Mouse (Mus musculus) embryo, embryonic 11 days (tissue): ENCODE measurements around the gene Kcnh4.
"Not testable (repeated sequence)": the region's sequence is repeated elsewhere in the genome, so short reads cannot be mapped to it uniquely, and the experiment has no call there.

Experiments
- DNase-seq: peaks from one replicate; pipeline ENCODE4 v3.0.0-alpha.2; 2015

The Kcnh4 gene

GRCm38 (mm10) chr11:100759611-100760233 lies at the start of gene Kcnh4:
TSS of gene Kcnh4 (minus strand) at chr11:100759942.
- DNase-seq: peak; percentile 59

GRCm38 (mm10) chr11:100806380-100807305 lies 46.9 kb upstream of the Kcnh4 start:
- DNase-seq: no peak

- DNase-seq: no peak
Measured at GRCm38 (mm10) chr11:100805535-100805934, 45.8 kb upstream of the Kcnh4 start.

- DNase-seq: no peak
Measured at GRCm38 (mm10) chr11:100804409-100804808, 44.7 kb upstream of the Kcnh4 start.

GRCm38 (mm10) chr11:100799426-100799825 lies 39.7 kb upstream of the Kcnh4 start:
- DNase-seq: peak; percentile 35

DNA sequence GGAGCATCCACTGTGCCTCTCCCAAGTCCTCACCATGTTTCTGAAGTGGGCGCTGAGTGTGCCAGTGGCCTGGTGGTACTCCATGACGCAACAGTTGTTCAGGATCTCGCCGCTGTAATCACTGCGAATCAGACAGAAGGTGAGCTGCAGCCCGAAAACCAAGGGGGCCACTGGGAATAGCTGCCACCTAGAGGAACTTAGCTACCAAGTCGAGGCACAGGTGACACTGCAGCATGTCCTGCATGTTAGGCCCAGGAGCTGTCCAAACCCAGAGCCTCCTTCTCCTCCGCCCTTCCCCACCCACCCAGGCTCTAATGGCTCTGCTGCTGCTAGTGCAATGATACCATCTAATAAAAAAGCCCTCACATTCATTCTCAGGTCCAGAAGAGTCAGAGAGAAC lies 36.8 kb upstream of the Kcnh4 start:
- DNase-seq: no peak

GRCm38 (mm10) chr11:100795386-100795785 lies 35.6 kb upstream of the Kcnh4 start:
- no peak for DNase-seq

GRCm38 (mm10) chr11:100791457-100792049 lies 31.8 kb upstream of the Kcnh4 start:
- no peak for DNase-seq

DNA sequence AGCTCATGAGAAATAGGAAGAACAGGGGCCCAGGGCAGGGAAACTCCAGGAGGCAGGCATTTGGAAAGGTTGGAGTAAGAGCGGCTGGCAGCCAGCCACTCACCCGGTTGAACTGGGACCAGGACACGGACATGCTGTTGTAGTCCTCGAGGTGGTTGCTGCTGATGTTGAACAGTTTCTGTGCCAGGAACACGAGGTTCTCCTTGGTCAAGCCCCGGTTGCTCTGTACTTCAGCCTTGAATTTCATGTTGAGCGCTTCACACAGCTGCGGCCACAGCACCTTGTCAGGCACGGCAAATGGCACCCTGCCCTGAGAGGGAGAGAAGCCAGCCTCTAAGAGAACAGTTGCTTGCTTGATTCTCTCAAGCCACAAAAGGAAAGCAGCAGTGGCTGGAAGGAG lies 30.9 kb upstream of the Kcnh4 start:
- DNase-seq: not testable (repeated sequence)

DNA sequence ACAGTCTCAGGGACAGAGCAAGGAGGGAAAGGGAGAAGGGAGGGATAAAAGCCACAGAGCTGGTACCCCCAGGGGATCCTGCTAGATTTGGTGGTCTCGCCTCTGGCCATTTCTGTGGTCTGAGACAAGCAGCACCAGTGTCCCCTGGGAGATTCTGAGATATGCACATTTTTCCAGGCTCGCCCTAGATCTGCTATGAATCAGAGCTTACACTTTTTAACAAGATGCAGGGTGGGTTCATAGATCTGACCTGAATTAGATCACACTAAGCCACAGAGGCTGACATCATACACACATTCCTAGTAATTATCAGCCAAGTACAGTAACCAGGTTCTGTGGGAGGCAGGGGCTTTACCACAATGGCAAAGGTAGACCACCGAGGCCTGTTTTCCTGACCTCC lies 30.0 kb upstream of the Kcnh4 start:
- DNase-seq: no peak

DNA sequence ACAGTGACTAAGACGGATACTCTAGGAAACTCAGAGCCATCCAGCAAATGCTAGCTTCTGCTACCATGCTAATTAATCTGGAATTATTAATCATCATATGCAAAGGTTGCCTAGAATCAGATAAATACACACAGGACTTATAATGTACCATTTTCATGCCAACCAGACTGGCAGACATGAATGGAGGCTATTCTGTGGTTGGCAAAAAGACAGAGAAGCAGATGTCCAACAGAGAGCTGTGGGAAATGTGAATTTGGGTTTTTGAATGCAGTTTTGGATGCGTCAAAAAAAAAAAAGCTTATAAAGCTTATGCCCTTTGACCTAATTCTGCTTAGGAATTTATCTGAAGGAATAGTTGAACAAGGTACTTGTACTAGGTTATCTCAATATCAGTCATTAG lies 26.0 kb upstream of the Kcnh4 start:
- DNase-seq: no peak

DNA sequence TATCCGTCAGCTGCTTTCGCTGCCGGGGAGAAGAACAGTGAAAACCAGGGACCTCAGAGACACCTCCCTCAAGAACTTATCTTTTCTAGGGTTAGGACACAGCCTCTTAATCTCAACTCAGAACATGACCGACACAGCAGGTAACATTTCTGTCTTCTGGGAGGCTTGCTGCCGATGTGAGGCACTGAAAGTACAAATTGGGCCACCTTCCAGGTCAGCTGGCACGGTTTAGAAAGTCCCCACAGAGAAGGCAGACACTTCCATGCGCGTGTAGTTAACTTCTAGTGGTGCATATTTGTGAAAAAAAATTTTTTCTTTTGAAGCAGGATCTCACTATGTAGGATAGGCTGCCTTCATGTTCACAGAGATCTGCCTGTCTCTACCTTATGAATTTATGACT lies 24.5 kb upstream of the Kcnh4 start:
- DNase-seq: no peak

DNA sequence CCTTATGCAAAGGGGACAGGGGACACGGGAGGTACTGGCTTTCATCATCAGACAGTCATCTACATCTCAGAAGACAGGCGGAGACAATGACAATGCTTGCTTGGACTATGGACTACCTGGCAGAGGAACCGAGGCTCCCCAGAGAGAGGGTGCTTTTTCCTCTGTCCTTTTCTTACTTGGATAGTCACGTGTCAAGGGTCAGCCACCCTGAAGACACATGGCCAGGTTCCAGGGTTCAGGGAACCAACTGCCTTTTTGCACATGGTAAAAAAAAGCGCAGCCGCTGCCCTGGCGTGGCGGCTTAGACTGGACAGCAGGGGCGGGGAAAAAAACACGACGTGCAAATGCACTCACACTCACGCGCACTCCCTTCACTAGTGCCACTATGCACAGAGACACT lies 22.8 kb upstream of the Kcnh4 start:
- no peak for DNase-seq

- DNase-seq: no peak
Measured at GRCm38 (mm10) chr11:100781763-100782475, 22.2 kb upstream of the Kcnh4 start.

DNA sequence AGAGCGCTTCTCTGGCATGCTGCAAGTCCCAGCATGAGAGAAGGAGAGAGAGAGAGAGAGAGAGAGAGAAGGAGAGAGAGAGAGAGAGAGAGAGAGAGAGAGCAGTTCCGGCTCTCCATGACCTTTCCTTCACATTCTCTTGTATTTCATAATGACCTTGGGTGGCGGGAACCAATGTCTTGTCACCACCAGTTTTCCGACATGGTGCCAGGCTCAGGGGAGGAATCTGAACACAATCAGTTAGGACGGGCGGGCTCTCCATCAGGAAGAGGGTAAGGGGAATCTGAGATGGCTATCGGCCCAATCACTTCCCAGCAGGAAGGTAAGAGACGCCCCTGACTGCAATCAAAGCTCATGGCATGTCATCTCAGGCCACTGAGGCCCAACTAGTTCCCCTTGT lies 20.5 kb upstream of the Kcnh4 start:
- no peak for DNase-seq

DNA sequence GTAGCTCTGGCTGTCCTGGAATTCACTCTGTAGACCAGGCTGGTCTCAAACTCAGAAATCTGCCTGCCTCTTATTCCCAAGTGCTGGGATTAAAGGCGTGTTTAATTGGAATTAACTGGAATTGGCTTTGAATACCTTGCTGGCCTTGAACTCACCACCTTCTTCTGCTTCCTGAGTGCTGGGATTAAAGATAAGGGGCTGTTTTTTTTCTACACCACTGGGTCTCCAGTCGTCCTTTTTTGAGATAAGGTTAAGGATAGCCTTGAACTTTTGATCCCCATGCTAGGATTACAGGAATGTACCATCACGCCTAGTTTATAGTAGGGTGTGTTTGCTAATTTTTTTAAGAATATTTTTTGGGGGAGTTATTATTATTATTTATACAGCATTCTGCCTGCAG lies 18.3 kb upstream of the Kcnh4 start:
- DNase-seq: no peak

DNA sequence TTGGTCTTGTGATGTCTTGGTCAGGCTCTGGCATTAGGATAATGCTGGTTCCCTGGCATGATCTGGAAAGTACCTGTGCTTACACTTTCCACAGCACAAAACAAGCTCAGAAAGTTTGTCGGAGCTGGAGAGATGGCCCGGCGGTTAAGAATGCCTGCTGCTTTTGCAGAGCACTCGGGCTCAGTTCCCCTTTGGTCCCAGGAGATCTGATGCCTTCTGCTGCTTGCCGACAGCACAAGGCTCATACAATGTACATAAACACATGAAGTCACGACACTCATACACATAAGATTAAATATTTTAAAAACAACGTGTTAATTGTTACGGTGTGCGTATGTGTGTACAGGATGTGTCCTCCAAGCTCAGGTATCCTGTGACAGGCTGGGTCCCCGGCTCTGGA lies 16.2 kb upstream of the Kcnh4 start:
- no peak for DNase-seq

DNA sequence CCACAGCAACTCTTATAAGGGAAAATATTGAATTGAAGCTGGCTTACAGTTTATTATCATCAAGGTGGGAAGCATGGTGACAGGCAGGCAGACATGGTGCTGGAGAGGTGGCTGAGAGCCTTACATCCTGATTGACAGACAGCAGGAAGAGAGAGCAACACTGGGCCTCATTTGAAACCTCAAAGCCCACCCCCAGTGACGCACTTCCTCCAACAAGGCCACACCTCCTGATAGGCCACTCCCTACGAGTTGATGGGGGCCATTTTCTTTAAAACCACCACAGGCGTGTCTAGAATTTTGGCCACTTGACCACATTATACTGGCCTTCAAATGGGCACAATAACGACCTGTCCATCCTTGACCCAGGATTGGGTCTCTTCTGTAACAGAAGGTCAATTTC lies 14.5 kb upstream of the Kcnh4 start:
- DNase-seq: no peak

GRCm38 (mm10) chr11:100770646-100771408 lies 11.1 kb upstream of the Kcnh4 start, which contains the start of gene Ghdc:
TSS of gene Ghdc (minus strand) at chr11:100770957.
- DNase-seq: peak; percentile 77

- no peak for DNase-seq
Measured at GRCm38 (mm10) chr11:100769980-100770379, 10.2 kb upstream of the Kcnh4 start.

DNA sequence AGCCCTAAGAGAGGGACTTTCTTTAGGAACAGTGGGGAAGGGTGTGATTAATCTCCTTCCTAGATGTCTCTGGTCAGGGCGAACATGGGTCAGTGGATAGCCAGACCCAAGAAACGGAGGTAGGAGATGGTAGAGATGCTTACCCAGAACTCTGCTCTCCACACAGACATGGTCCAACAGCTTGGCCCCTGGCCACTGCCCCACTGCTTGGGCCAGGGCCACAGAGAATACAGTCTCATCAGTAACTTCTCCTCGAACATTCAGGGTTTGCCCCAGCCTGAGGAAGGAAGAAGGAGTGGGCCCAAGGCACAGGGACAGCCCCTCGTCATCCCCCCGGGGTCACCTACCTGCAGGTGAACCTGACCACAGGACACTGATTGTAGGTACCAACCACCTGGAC lies 8.1 kb upstream of the Kcnh4 start:
- no peak for DNase-seq

GRCm38 (mm10) chr11:100766726-100767125 lies 7.0 kb upstream of the Kcnh4 start:
- no peak for DNase-seq
